Mouse (Mus musculus) limb, embryonic 13.5 days (tissue): ENCODE measurements at regions not wholly inside any gene's neighbourhood (a gene's known extent, or its start where the extent isn't known, plus 50 kb on each side); places are given as distances from the start of the nearest gene placed in this dataset.

Experiments
- ATAC-seq: fragments of 200-750 bp; cut with Nextera tagmentation; 2 replicates; pipeline ENCODE4 v1.8.0; 2017; ENCODE audit warnings: low read depth, moderate number of reproducible peaks, moderate TSS enrichment; ENCODE audit not compliant: low FRiP score
- H3K27ac ChIP-seq: fragments of 300-500 bp; sonication (generic); 2 replicates; pipeline ENCODE4 v1.5.1; 2015; ENCODE audit warnings: inconsistent platforms, mild to moderate bottlenecking, moderate library complexity
- H3K27me3 ChIP-seq: fragments of 300-500 bp; sonication (generic); 2 replicates; pipeline ENCODE4 v1.6.1; 2015; ENCODE audit warnings: mild to moderate bottlenecking, inconsistent platforms
- H3K36me3 ChIP-seq: fragments of 300-500 bp; sonication (generic); 2 replicates; pipeline ENCODE4 v1.6.1; 2015; ENCODE audit warnings: inconsistent platforms, mild to moderate bottlenecking, moderate library complexity
- H3K4me1 ChIP-seq: fragments of 300-500 bp; sonication (generic); 2 replicates; pipeline ENCODE4 v1.6.1; 2015; ENCODE audit warnings: inconsistent platforms
- H3K4me2 ChIP-seq: fragments of 300-500 bp; sonication (generic); replicated peaks from 2 replicates; pipeline ENCODE4 v1.6.1; 2015; ENCODE audit warnings: inconsistent platforms, mild to moderate bottlenecking, moderate library complexity
- H3K4me3 ChIP-seq: fragments of 300-500 bp; sonication (generic); 2 replicates; pipeline ENCODE4 v1.5.1; 2015; ENCODE audit warnings: moderate library complexity, mild to moderate bottlenecking, inconsistent platforms
- H3K9ac ChIP-seq: fragments of 300-500 bp; sonication (generic); 2 replicates; pipeline ENCODE4 v1.6.1; 2015; ENCODE audit warnings: mild to moderate bottlenecking, inconsistent platforms
- H3K9me3 ChIP-seq: fragments of 300-500 bp; sonication (generic); 2 replicates; pipeline ENCODE4 v1.6.1; 2016; ENCODE audit warnings: inconsistent platforms
- WGBS: fragments of 180-500 bp; shearing (Covaris S2); methylation state at CpG from one replicate; pipeline ENCODE4 v1.1.7; 2015; 5-methylcytosine and 5-hydroxymethylcytosine counted together

DNA sequence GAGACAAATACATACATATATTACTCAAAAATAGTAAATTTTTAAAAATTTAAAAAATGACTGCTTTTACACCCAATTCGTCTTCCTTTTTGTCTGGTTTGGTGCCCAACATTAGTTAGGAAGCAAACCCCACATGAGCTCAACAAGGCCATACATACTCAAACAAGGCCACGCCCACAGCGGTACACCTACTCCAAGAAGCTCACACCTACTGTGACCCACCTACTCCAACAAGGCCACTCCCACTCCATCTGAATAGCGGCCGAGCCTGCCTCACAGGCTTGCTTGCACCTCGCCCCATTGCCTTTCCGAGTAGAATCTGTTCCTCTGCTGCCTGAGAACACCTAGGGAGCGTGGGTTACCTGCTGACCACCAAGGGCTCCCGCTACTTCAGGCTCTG lies 66.4 kb upstream of the Unc5a start:
- peaks cover 29% of the 10 kb centered on the region for H3K27me3 ChIP-seq
- no peaks in the 10 kb centered on the region for H3K9me3 ChIP-seq
- no peak for ATAC-seq
- no peak overlapping the region for H3K4me2 ChIP-seq
- 49% methylated on average over 9 of the region's 9 CpGs for WGBS
- H3K4me3 ChIP-seq, result no peak overlapping the region
- no peak overlapping the region for H3K27ac ChIP-seq
- H3K4me1 ChIP-seq, result peaks cover 26% of the 10 kb centered on the region
- H3K36me3 ChIP-seq, result no peaks in the 10 kb centered on the region
- no peak overlapping the region for H3K9ac ChIP-seq

GRCm38 (mm10) chr13:54883748-54884708 lies 65.2 kb upstream of the Unc5a start:
- H3K27ac ChIP-seq, result no peak overlapping the region

DNA sequence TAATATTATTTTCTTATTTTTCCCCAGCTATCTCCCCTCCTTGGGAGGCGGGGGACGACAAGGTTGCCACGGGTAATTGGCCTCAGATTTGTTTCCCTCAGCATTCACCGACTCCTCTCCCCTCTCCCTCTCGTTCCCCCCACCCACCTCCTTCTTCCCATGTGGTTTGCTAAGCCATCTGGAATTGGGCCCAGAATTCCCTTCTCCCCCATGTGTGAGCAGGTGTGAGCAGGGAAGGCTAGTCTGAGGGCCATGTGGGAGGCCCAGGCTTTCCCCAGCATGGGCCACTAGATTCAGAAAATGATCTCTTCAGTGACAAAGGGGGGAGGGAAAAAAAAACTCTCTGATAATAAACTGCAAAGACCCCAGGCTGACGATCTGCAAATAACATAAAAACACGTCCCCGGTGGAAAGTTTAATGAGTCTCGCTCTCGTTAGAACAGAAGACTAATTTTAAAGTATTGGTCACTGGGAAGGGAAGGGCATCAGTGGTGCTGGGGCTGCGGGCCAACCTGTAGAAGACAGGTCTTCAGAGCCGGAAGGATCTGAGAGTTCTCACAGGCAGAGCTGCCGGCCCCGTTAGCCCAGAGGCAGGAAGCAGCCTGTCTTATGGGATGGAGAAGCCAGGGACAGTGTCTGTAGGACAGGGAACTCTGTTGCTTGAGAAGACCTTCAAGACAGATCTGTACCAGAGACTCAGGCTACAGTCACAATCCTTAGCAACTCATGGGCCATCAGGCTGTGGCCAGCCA lies 64.3 kb upstream of the Unc5a start:
- Histone ChIP-seq H3K4me3 (no peak overlapping the region), H3K9ac (0 out of 2 replicates have a peak overlapping the region, but pooled peaks have one; percentile 19), H3K27ac (no peak overlapping the region), H3K4me2 (peak overlapping the region; percentile 17; the same call in 1 of the 2 replicates), H3K36me3 (no peaks in the 10 kb centered on the region), H3K9me3 (no peaks in the 10 kb centered on the region), H3K27me3 (peaks cover 28% of the 10 kb centered on the region), H3K4me1 (peaks cover 26% of the 10 kb centered on the region)
- no peak; the same call in 1 of the 2 replicates for ATAC-seq
- 16% methylated on average over 14 of the region's 14 CpGs for WGBS

More at GRCm38 (mm10) chr13:54883748-54884708, 65.2 kb upstream of the Unc5a start:
- 0 out of 2 replicates have a peak, but pooled peaks have one; percentile 51 for ATAC-seq
- Histone ChIP-seq H3K36me3 (no peaks in the 10 kb centered on the region), H3K27me3 (peaks cover 28% of the 10 kb centered on the region), H3K9ac (no peak overlapping the region), H3K4me3 (no peak overlapping the region), H3K9me3 (no peaks in the 10 kb centered on the region), H3K4me2 (peak overlapping the region; percentile 17; the same call in 1 of the 2 replicates), H3K4me1 (peaks cover 26% of the 10 kb centered on the region)
- 45% methylated on average over 17 of the region's 17 CpGs for WGBS

DNA sequence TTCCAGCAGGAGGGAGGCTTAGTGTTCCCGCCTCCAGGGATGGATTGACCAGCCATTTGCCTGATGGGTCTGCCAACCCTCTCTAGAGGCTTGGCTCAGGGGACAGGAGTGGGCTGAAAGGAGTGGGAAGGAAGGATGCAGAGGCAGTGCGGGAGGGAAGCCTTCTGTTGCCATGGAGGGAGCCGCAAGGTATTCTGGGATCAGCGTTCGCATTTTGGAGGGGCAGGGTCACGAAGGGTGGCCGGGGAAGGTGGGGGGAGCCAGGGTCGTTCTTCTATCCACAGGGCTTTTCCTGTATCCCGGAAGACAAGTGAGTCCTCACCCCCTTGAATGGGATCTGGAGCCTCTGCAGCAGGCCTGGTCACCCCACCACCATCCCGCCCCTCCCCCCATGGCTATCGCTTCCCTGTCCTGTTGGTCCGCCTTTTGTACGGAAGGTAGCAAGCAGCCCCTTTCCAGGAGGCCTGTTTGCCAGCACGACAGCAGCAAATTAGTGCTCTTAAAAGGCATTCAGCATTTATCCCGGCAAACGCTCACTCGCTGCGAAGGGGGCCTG lies 61.8 kb upstream of the Unc5a start:
- Histone ChIP-seq H3K4me2 (peak overlapping the region; percentile 50), H3K9me3 (no peaks in the 10 kb centered on the region), H3K36me3 (no peaks in the 10 kb centered on the region), H3K4me1 (peaks cover 26% of the 10 kb centered on the region), H3K27ac (no peak overlapping the region), H3K4me3 (peak overlapping the region; percentile 24), H3K27me3 (peaks cover 28% of the 10 kb centered on the region), H3K9ac (no peak overlapping the region)
- 16% methylated on average over 18 of the region's 18 CpGs for WGBS
- no peak for ATAC-seq

GRCm38 (mm10) chr13:54888021-54888420 lies 61.2 kb upstream of the Unc5a start:
- no peak for ATAC-seq
- Histone ChIP-seq H3K9me3 (no peaks in the 10 kb centered on the region), H3K27me3 (peaks cover 26% of the 10 kb centered on the region), H3K4me2 (peak overlapping the region; percentile 50; the same call in 1 of the 2 replicates), H3K36me3 (no peaks in the 10 kb centered on the region), H3K27ac (no peak overlapping the region), H3K9ac (no peak overlapping the region), H3K4me3 (no peak overlapping the region), H3K4me1 (peaks cover 26% of the 10 kb centered on the region)
- 54% methylated on average over 5 of the region's 5 CpGs for WGBS

DNA sequence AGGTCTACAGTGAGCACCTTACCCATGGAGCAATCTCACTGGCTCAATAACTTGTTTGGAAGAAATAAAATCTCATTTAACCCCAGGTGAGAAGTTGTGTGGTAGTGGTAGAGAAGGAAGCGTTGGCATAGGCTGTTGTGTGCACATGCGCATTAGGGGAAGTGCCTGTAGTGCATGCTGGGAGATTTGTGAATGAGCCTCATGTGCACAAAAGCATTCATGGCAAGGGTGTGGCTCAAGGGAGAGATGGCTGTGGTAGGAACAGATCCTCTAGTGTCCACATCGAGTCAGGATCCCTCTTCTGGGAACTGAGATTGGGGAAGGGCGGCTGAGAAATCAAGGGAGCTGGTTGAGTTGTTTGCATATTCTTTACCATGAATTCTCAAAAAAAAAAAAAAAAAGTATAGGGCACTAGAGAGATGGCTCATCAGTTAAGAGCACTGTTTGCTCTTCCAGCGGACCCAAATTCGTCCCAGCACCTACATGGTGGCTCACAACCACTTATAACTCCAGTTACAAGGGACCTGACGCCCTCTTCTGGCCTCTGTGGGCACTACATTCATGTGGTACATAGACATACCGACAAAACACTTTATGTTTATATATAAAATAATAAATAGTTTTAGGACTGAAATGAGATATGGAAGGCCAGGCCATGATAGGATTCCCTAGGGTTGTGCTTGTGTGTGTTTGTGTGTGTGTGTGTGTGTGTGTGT lies 59.4 kb upstream of the Unc5a start:
- Histone ChIP-seq H3K9me3 (no peaks in the 10 kb centered on the region), H3K4me3 (no peak overlapping the region), H3K36me3 (no peaks in the 10 kb centered on the region), H3K27me3 (peaks cover 22% of the 10 kb centered on the region), H3K27ac (no peak overlapping the region), H3K4me2 (no peak overlapping the region), H3K9ac (no peak overlapping the region), H3K4me1 (peaks cover 18% of the 10 kb centered on the region)
- ATAC-seq, result no peak
- 77% methylated on average over 8 of the region's 8 CpGs for WGBS

DNA sequence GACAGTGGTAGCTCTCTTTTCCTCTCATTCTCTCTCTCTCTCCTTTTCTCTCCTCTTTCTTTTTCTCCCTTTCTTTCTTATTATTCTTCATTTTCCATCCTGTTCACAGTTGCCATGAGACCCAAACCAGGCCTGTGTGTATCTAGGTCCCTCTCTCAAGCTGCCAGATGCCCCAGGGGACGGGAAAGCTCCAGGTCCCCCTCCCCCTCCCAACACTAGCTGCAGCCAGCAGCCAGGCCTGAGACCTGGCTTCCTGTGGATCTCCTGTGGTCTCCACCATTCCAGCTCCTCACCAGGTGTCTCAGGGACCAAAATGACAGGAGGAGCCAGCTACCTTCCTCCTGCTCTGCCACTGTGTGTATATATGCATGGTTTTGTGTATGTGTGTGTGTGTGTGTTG lies 56.6 kb upstream of the Unc5a start:
- no peak overlapping the region for H3K9ac ChIP-seq
- no peak for ATAC-seq
- H3K4me3 ChIP-seq, result no peak overlapping the region
- 18% methylated on average over 1 of the region's 1 CpGs for WGBS
- no peak overlapping the region for H3K4me2 ChIP-seq
- H3K4me1 ChIP-seq, result peaks cover 2% of the 10 kb centered on the region; the same call in 1 of the 2 replicates
- H3K27me3 ChIP-seq, result no peaks in the 10 kb centered on the region
- no peak overlapping the region for H3K27ac ChIP-seq
- H3K9me3 ChIP-seq, result no peaks in the 10 kb centered on the region
- no peaks in the 10 kb centered on the region for H3K36me3 ChIP-seq

- no peaks in the 10 kb centered on the region for H3K4me1 ChIP-seq
- no peak overlapping the region for H3K4me3 ChIP-seq
- no peaks in the 10 kb centered on the region for H3K9me3 ChIP-seq
- no peaks in the 10 kb centered on the region for H3K36me3 ChIP-seq
- H3K27ac ChIP-seq, result no peak overlapping the region
- WGBS, result 45% methylated on average over 7 of the region's 7 CpGs
- no peak overlapping the region for H3K9ac ChIP-seq
- H3K27me3 ChIP-seq, result no peaks in the 10 kb centered on the region
- no peak overlapping the region for H3K4me2 ChIP-seq
- no peak for ATAC-seq
Observed at GRCm38 (mm10) chr13:54893651-54894050, 55.6 kb upstream of the Unc5a start.

DNA sequence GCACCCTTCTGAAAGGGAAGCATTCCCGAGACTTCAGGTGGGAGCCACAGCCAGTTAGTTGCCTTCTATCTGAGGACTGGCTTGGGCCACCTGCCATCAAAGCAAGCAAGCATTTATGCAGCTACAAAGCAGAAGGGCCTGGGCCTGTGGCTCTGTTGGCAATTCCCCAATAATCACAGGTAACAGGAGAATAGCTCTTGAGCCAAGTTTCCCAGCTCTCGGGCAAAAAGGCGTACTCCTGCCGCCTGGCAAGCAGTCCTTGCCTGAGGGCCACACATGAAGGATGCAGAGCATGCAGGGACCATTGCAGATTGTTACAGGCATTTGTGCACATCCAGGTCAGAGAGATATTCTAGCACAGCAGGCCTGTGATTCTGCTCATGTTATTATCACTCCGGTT lies 53.2 kb upstream of the Unc5a start:
- H3K4me3 ChIP-seq, result no peak overlapping the region
- no peak overlapping the region for H3K9ac ChIP-seq
- H3K4me2 ChIP-seq, result no peak overlapping the region
- H3K36me3 ChIP-seq, result no peaks in the 10 kb centered on the region
- H3K27ac ChIP-seq, result no peak overlapping the region
- no peaks in the 10 kb centered on the region for H3K27me3 ChIP-seq
- no peaks in the 10 kb centered on the region for H3K4me1 ChIP-seq
- WGBS, result 52% methylated on average over 5 of the region's 5 CpGs
- H3K9me3 ChIP-seq, result no peaks in the 10 kb centered on the region
- ATAC-seq, result no peak
